Mouse (Mus musculus) heart, adult 11 months (tissue): Measurements from ENCODE around the gene Jam2.
A peak's percentile ranks its signal among the peaks of the same experiment; 100 is the strongest.

Source experiments
- DNase-seq: peaks from one replicate; pipeline ENCODE4 v3.0.0; 2022

Gene Jam2

DNA sequence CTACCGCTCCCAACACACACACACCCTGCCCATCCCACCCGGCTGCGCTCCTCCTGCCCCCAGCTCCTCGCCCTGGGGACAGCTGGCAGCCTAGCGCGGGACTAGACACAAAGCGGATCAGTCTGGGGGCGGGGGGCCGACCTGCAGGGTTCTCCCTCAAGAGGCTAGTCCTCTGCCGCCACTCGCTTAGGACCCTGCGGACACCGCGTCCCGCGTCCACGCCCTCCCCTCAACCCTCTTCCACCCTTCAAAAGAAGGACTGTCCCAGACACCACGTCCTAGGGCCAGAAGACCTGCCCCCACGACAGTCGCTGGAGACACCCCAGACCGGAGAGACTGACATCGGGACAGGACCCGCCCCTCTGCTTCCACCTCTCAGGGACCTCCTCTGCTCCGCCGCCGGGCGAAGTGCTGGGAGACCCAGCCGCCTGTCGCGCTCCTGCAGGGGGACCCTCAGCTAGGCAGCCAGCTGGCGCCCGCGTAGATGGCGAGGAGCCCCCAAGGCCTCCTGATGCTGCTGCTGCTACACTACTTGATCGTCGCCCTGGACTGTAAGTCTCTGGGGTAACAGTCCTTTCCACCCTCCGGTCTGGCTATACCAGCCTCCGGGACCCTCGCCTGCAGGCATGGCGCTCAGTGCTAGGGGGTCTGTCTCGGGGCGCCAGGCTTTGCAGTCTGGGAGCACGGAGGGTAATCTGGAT lies at the start of gene Jam2:
Gene Jam2 (plus strand): TSS at position 121 of the 701 bp plus-strand sequence.
- DNase-seq, result peak; percentile 99

DNA sequence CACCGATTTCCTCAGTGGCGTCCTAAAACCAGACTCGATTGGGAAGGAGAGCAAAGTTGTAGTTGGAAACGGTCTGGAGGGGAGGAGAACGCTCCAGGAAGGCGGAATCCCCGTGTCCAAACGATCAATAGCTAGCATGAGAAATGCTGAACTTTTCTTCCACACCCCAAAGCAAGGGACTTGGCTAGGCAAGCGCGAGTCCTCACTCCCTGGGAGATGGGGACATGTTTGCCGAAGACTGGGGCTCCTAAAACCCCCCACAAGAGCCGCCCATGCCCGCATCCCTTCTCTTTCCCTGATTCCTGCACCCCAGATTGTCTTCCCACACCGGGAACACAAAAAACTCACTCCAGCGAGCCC lies 39.1 kb upstream of the Jam2 start:
- DNase-seq, result no peak

DNA sequence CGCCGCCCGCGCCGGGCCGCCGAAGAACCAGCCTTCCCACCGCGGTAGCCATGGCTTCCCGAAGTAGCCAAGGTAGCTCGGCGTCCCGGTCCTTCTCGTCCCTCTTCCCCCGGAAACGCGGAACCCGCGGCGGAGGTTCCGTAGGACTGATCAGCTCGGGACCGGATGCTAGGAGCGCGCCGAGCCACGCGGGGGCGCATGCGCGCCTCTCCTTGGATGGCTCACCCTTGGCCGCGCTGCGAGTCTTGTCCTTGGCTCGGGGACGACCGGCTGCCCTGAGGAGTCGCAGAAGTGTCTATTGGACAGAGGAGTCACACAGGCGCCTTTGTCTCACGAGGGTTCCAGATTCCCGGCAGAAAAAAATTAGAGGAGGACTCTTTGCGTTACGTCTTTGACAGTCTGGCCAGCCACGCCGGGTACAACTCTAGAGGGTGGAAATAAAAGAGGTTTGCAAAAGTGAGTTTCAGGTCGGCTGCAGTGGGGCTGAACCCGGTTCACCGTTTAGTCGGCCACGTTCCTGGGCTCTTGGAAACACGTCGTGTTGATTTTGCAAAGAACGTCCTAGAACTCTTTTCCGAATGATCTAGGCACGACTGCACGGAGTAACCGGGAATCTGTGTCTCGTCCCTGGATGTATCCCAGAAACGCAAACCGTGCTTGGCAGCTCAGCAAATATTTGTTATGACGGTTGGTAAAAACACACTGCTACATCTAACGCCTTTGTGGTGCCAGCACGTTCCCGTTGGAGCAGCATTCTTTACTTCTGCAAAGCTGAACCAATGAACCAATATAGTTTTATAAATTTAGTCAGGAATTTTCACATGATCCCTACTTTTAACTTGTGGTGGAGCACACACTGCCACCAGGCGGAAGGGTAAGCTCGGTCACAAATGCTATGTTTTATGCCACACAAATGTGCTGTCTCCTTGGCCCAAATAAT lies 38.5 kb upstream of the Jam2 start, which contains the start of gene Mrpl39:
Gene Mrpl39 (minus strand): TSS at position 577 of the 940 bp plus-strand sequence.
- peak; percentile 99 for DNase-seq

DNA sequence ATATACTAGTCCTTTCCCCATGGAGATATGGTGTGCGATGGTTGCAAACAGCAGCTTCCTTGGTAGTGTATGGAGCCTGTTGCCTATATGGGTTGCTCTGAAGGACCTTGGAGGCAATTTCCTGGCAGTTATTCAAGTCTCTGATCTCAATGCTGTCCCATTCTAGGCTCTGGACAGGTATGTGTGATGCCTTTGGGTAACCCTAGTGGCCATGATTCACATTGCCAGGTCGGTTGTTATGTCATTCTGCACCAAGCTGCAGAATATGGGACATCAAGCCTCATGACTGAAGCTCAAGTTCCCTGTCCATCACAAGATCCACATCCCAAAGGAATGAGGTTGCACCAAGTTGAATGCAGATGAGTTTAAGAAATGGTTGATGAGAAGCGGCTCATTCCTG lies 36.6 kb upstream of the Jam2 start:
- DNase-seq, result no peak

DNA sequence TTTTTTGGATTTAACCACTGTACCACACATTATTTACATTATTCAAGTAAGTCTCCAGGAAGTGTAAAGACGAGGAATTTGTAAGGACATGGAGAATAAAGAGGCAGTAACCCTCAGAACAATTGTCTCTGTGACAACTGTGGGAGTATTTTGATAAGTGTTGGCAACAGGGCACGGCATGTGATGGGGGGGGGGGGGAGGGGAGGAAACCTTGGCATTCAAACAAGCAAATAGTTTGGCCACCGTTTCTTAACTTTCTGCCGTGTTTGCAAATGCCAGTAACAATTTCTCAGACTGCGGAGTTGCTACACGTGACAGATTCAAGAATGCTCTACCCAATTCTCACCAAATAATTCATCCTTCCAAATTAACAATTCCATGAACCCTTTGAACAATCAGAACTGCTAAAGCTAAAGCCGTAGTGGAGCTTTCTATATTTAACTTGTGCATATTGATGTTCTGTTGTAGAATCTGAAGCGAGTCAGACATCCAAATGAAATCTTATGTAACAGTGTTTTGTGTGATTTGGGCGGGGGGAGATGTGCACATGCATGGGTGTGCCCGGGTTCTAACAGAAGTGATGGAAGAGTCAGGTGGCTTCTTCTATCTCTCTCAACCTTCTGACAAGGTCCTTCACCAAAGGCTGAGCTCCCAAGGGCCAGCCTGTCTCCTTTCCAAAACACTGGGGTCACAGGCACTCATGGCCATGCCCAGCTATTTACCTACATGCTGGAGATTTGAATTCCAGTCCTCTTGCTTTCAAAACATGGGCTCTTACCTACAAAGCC lies 29.0 kb upstream of the Jam2 start:
- DNase-seq, result peak; percentile 91

DNA sequence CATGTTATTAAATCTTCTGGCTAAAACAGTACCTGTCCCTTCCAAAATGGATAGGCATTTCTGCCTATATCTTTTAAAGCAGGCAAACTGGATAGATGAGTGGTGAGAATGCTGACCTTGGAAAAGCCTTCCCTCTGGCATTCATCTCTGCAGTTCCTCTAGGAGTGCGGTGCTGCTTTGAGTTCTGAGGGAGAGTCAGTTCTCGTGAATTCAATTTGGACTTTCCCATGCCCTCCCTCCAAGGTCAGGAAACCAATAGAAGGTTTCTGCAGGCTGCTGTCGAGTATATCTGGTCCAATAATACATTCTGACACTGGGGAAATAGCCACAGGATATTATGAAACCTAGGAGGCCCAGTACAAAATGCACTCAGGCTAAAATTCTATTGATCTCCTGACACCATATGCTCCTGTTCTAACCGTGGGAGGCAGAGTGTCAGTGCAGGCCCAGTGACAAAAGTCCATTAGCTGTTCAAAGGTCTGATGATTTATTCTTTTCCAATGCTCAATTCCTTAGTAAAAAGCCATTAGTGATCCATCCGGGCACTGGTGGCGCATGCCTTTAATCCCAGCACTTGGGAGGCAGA lies 28.1 kb upstream of the Jam2 start:
- DNase-seq, result no peak

DNA sequence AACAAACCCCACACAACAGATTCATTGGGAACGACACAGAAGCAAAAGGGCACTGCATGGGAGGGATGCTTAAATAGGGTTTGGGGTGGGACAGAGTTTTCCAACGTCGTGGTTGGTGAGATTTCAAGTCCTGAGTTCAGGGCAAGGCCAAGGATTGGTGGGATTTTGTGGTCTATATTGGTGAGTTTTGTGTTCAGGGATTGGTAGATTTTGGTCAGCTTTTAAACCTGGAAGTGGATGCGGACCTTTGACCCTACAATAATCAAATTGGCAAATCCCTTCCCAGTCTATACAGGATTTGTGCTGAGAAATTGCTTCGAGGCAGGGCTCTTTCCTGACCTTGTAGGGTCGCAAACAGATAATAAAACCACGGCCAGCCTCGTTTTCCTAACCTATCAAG lies 6.0 kb upstream of the Jam2 start:
- peak; percentile 35 for DNase-seq

DNA sequence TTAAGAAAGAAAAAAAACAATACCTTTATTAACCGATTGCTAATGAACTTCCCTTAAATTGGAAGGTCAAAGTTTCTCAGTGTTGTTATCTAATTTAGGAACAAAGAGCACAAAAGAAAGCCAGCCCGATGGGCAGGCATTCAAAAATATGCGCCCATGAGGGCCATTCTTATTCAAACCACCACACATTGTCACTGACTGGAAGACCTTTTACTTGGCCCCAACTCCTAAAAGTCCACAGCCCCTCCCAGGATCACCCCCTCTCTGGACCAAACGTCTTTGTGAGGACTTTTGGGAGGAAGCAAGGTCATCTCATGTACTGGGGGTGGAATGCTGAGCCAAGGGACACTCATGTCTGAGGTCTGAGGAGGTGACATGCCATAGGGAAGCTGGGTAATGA lies 4.7 kb upstream of the Jam2 start:
- peak; percentile 89 for DNase-seq

DNA sequence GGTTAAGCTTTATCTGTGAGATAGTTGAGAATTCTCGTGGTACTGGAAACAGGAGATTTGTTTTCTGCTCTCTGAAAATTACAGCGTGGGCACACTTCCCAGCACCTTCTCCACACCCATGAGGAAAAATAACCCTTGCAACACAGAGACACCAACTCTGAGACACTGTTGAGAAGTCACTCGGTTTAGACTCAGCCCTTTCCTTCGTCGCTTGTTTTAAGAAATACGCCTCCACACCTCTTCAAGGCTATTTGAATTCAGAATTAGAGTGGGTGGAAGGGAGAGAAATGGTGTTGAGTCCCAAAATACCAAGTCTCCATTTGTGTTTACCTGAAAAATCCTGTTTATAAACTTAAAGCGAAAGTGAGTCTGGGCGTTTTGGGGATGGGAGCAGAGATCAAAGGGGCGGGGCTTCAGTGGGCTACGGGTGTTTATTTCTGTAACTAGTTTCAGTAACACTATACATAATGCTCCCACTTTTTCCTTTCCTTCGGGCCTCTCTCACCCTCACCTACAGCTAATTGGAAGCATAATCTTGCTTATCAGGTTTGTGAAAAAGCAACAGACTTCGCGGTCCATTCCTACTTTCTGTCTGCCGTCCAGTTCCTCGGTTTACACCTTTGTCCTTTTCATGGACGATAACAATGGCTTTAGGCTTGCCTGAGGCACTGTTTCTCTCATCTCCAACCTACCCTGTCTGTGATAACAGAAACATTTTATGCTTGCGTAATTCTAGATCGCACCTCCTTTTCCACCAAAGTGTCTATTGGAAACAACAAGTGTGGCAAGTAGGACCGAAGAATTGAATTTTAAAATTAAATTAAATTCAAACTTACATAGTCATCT lies 4.1 kb upstream of the Jam2 start:
- DNase-seq, result peak; percentile 30

DNA sequence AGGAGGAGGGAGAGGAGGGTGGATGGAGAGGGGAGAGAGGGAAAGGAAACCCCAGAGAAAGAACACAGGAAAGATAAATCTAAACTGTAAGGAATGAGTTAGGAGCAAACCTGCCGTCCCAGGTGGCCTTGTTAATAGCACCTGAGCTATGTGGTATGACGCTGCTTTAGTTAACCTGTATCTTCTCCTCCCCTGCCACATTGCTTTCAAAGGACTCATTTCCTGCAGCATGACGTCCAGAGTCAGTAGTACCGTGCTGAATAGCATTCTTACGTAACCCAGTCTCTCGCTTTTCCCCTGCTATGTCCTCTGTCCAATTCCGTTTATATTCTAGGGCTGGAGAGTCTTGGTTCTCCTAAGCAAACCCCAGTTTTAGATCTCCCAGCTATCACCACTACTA lies 3.0 kb upstream of the Jam2 start:
- peak; percentile 82 for DNase-seq

DNA sequence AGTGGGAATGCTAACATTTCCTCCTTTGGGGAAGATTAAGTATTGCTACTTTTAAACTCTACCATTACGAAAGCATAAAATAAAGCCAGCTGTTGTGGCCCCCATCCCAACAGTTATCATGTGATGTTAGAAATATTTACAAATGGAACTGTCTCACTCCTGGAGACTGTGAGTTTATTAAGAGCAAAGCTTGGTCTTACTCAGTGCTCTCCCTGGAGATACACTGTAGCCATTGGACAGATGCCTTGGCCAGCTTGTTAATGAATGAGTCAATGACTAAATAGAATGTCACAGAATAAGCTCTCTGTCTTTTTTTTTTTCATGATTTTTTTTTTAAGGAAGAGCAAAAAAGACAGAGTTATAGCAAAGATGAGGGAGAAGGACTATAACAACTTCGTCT lies 2.5 kb upstream of the Jam2 start:
- DNase-seq, result peak; percentile 97

DNA sequence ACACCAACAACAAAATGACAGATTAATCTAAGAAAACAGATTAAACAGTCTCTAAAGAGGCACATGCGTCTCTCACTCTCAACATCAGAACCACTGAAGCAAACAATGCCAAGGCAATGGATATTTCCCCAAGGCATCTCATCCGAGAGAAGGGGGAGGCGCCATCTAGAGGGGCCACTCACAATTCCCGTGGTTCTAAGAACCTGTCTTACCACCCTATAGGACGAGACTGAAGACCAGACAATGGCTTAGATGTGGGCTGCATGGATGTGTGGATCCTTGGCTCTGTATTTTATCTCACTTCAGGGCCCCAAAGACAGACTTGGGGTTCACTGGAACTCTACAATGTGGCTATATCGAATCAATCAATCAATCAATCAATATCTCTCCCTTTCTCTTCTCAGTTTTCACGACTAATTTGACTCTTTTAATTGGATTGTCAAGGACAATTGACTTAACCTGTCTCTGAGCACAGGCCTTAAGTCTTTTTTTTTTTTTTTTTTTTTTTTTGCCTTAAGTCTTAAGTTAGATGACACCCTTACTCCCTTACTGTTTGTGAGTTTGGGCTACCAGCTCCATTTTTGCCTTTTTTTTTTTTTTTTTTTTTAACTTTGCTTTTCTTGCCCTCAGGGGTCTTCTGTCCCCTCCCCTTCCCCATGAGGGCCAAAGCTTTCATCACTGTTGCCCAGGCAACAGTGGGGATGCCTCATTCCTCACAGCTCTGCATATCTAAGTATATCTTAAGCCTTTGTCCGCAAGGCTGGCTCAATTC lies 1.2 kb upstream of the Jam2 start:
- peak; percentile 87 for DNase-seq

DNA sequence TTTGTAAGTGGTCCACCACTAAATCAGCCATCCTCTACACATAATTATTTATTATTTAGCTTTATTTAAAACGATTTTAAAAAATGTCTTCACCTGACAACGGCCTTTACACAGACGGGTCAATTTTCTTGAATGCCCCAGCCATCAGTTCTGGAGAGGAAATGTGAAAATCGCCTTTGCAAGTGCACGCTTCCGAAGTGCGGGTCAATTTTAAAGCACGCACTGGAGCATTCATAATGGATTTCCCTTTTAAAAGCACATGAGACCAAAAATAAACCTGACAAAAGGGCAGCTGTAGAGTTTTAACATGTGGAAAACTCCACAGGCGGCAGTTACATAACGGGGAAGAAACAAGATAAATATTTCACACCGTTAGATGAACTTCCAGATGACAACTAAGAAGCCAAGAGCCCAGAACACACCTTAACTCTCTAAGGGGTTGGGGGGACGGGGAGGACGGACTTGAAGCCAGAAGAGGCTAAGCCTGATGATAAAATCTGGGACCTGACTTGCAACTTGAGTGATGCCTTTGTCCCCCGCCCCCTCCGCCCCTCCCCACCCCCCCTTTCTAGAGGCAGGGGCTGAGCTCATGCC lies 558 bp upstream of the Jam2 start:
- peak; percentile 97 for DNase-seq

DNA sequence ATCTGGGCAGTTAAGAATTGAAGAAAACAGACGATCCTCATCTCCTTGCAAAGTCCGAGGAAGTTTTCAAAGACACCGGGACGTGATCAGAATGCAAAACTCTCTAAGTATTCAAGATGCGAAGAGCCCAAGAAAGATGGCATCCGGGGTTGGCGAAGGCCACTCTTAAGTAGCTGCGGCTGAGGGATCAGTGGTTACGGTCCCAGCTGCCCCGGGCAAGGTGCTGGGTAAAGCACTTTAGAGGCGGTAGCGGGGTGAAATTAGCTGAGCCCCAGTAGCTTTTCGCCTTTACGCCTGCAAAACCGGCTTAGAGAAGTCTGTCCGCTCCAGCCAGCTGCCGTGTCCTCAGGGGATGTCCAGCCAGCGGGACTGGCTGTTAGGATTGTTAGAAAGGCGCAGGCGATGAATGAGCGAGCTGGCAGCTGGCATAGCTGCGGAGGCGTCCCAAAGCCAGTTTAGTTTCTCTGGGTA lies 873 bp downstream of the Jam2 start:
- peak; percentile 95 for DNase-seq

DNA sequence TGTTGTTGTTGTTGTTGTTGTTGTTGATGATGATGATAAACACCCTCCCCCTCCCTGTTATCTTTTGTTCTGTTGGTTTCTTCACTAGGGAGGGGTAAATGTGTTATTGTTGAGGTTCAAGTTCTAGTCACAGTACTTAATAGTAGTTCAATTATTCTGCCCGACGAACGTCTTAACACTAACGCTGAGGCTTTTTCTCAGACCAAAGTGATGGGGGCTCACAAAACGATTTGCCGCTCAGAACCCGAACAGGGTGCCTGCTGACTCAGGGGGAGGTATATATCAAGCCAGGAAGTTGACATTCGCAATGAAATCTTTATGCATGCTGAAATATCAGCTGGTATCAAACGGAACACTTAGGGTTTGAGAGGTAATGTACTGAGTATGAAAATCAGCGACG lies 1.4 kb downstream of the Jam2 start:
- peak; percentile 83 for DNase-seq

DNA sequence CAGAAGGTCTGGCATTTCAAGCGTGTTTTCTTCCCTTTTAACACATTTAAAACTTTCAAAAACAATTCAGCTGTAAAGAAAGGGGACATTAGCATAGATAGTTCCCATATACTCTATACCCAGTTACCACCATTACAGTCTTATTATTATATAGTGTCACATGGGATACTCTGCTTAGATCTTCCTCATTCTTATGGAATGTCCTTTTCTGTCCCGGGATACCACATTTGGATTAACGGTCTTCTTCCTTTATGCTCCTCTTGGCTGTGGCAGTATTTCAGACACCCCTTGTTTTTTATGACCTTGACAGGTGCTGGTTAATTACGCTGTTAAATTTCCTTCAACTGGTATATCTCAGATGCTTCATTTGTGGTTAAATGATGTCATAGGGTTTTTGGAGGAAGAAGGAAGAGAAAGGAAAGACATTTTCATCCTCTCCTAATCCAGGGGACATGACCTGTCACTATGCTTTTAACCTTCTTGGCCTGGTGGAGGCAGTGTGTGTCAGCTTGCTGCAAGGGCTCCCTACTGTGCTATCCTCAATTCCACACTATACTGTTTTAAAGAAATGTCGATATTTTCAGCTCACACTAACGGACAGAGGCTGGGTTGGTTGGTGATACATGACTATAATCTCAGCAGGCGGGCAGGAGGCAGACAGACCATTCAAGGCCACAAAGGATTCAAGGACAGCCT lies 2.3 kb downstream of the Jam2 start:
- peak; percentile 91 for DNase-seq

DNA sequence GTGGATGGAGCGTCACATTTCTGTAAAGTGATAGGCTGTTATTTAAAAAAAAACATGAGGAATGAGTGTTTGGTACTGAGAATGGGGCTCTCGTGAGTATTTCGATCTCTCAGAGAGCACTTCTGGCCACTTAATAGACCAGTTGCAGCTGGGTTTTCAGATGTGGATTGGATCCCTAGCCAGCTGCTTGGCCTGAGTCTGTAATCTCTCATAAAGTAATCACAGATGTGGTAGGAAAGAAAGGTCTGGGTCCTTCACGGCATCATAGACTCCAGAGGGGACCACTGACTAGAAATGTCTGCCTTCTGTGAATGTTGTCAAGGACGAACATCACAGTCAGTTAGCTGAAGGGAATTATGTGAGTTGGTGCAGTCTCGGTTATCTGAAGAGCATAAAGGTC lies 4.5 kb downstream of the Jam2 start:
- peak; percentile 66 for DNase-seq

DNA sequence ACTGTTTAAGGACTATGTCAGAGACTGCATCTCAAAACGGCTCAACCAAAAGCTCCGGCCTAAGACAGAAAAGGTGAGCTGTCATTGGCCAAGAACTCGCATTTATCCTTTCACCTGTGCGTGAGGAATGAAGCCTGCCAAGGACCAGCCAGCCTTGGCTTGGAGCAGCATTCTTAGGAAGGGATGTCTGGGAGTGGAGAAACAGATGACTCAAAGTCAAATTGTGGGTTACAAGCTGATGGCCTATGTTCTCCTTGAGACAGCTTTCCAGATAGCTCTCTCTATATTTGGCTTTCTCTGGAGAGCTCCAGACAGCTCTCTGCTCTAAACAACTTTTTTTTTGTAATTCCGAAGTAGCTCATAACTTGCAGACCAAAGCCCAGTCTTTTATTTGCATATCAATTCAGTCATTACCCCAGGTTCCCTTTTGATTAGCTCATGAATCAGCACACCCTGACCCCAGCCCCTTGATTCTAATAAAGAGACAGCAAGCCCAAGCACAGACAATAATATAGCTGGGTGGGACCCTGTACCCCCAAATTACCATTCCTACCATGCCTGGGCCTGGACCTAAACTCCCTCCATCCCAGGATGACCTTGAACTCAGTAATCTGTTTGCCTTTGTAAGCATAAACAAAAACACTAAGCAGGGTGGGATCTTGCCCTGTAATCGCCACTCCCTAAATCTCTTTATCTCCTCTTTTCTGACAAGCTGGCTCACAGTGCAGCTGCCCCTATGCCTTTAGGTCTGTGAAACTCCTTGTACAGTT lies 5.1 kb downstream of the Jam2 start:
- peak; percentile 78 for DNase-seq

DNA sequence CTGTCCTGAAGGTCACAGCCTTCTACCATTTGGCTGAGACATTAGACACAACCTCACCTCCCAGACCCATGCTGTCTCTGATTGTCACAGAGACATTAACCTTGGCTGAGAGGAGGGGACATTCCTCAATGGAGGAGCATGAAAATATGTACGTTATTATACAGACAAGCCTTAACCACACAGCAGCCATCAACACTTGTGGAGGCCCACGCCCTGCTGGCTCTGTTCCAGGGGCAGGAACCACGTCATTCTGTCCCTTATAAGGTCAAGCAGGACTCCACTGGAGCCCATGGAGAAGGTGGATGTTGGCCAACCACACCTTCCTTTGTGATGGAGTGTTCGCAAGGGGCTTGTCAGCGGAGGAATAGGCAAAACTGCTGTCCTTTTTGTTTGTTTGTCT lies 5.8 kb downstream of the Jam2 start:
- DNase-seq, result peak; percentile 92
